Mouse (Mus musculus) midbrain, postnatal 0 days (tissue): ENCODE data around the gene Flcn. TPM values are rescaled to one million over a fixed set of nuclear protein-coding genes. Genes with fewer than 3 reads are reported as not detected.

ENCODE experiments used
- ATAC-seq: fragments of 200-750 bp; cut with Nextera tagmentation; 2 replicates; pipeline ENCODE4 v1.8.0; 2017; ENCODE audit warnings: moderate number of reproducible peaks, mild to moderate bottlenecking, moderate TSS enrichment, moderate library complexity; ENCODE audit not compliant: low FRiP score
- DNase-seq: peaks from one replicate; pipeline ENCODE4 v3.0.0-alpha.2; 2015; ENCODE audit warnings: low spot score
- H3K27ac ChIP-seq: fragments of 300-500 bp; sonication (generic); 2 replicates; pipeline ENCODE4 v1.5.1; 2014; ENCODE audit warnings: low read depth, mild to moderate bottlenecking, low read length, mixed read lengths
- H3K27me3 ChIP-seq: fragments of 300-500 bp; sonication (generic); 2 replicates; pipeline ENCODE4 v1.6.1; 2014; ENCODE audit warnings: low read length, control low read depth, mixed read lengths; ENCODE audit not compliant: insufficient read depth
- H3K36me3 ChIP-seq: fragments of 300-500 bp; sonication (generic); 2 replicates; pipeline ENCODE4 v1.6.1; 2014; ENCODE audit warnings: low read length, control low read depth, mixed read lengths; ENCODE audit not compliant: insufficient read depth
- H3K4me1 ChIP-seq: fragments of 300-500 bp; sonication (generic); 2 replicates; pipeline ENCODE4 v1.6.1; 2014; ENCODE audit warnings: mild to moderate bottlenecking, control low read depth, antibody characterized with exemption, low read length, mixed read lengths; ENCODE audit not compliant: insufficient read depth
- H3K4me2 ChIP-seq: fragments of 300-500 bp; sonication (generic); 2 replicates; pipeline ENCODE4 v1.6.1; 2014; ENCODE audit warnings: low read depth, mild to moderate bottlenecking, low read length, mixed read lengths; ENCODE audit not compliant: poor library complexity, severe bottlenecking
- H3K4me3 ChIP-seq: fragments of 300-500 bp; sonication (generic); 2 replicates; pipeline ENCODE4 v1.5.1; 2014; ENCODE audit warnings: low read depth, mild to moderate bottlenecking, low read length, moderate library complexity
- H3K9ac ChIP-seq: fragments of 300-500 bp; sonication (generic); replicated peaks from 2 replicates; pipeline ENCODE4 v1.6.1; 2014; ENCODE audit warnings: mild to moderate bottlenecking, low read length, moderate library complexity, mixed read lengths; ENCODE audit not compliant: poor library complexity, severe bottlenecking
- H3K9me3 ChIP-seq: fragments of 300-500 bp; sonication (generic); 2 replicates; pipeline ENCODE4 v1.6.1; 2016; ENCODE audit warnings: low read length, control low read depth
- CTCF ChIP-seq: IDR thresholded peaks from 2 replicates; pipeline ENCODE4 v1.5.1; 2016; ENCODE audit warnings: antibody characterized with exemption, mild to moderate bottlenecking
- WGBS: fragments of 180-500 bp; shearing (Covaris S2); extraction: QIAGEN DNeasy Blood & Tissue Kit; methylation state at CpG from one replicate; pipeline ENCODE4 v1.1.7; 2014; 5-methylcytosine and 5-hydroxymethylcytosine counted together
- polyA plus RNA-seq: library from polyadenylated mRNA; unstranded; fragments of >200 nt; fragmentation: Nextera tagmentation; extraction: Ambion mirVana; gene quantifications from 2 replicates; pipeline ENCODE4 v1.2.1, GENCODE M21; 2015
- total RNA-seq: library from RNA; depleted of rRNA; stranded (reverse); fragments of >200 nt; gene quantifications from 2 replicates; pipeline ENCODE4 v1.2.3, GENCODE M21; 2014

The Flcn gene
- total and polyA plus RNA-seq, 2 experiments from 2014 or later = 31.0 to 44.0 TPM

GRCm38 (mm10) chr11:59803516-59803915 lies 6.3 kb downstream of the Flcn start:
- ATAC-seq = no peak
- no peak for TF ChIP-seq CTCF
- H3K36me3 ChIP-seq = peaks cover 79% of the 10 kb centered on the region

GRCm38 (mm10) chr11:59801881-59802280 lies 7.9 kb downstream of the Flcn start:
- no peak overlapping the region for H3K4me3 ChIP-seq
- no peak for TF ChIP-seq CTCF
- H3K9me3 ChIP-seq = no peaks in the 10 kb centered on the region
- WGBS = 96% methylated on average over 8 of the region's 8 CpGs
- no peak overlapping the region for H3K4me2 ChIP-seq
- peaks cover 85% of the 10 kb centered on the region for H3K36me3 ChIP-seq
- no peak overlapping the region for H3K27ac ChIP-seq
- H3K4me1 ChIP-seq = no peaks in the 10 kb centered on the region
- H3K9ac ChIP-seq = no peak overlapping the region
- no peaks in the 10 kb centered on the region for H3K27me3 ChIP-seq
- ATAC-seq = no peak
- DNase-seq = no peak

More at GRCm38 (mm10) chr11:59803516-59803915, 6.3 kb downstream of the Flcn start:
- no peak for DNase-seq
- no peaks in the 10 kb centered on the region for H3K9me3 ChIP-seq
- 94% methylated on average over 14 of the region's 14 CpGs for WGBS
- H3K27me3 ChIP-seq = no peaks in the 10 kb centered on the region
- no peak overlapping the region for H3K4me3 ChIP-seq
- H3K9ac ChIP-seq = no peak overlapping the region
- H3K4me1 ChIP-seq = peaks cover 2% of the 10 kb centered on the region; the same call in 1 of the 2 replicates
- no peak overlapping the region for H3K27ac ChIP-seq
- H3K4me2 ChIP-seq = no peak overlapping the region

GRCm38 (mm10) chr11:59800412-59800811 lies 9.4 kb downstream of the Flcn start:
- Histone ChIP-seq H3K4me3 (no peak overlapping the region), H3K9me3 (no peaks in the 10 kb centered on the region), H3K36me3 (peaks cover 83% of the 10 kb centered on the region), H3K27ac (no peak overlapping the region), H3K27me3 (no peaks in the 10 kb centered on the region), H3K9ac (no peak overlapping the region), H3K4me1 (no peaks in the 10 kb centered on the region), H3K4me2 (no peak overlapping the region)
- ATAC-seq (no peak), DNase-seq (no peak)
- WGBS = 96% methylated on average over 10 of the region's 10 CpGs
- TF ChIP-seq CTCF = peak; percentile 26; the same call in 1 of the 2 replicates

- DNase-seq (no peak), ATAC-seq (no peak)
- no peak for TF ChIP-seq CTCF
- no peaks in the 10 kb centered on the region for H3K27me3 ChIP-seq
- no peak overlapping the region for H3K4me3 ChIP-seq
- 93% methylated on average over 6 of the region's 6 CpGs for WGBS
- H3K9me3 ChIP-seq = no peaks in the 10 kb centered on the region
- no peak overlapping the region for H3K9ac ChIP-seq
- peaks cover 60% of the 10 kb centered on the region for H3K36me3 ChIP-seq
- no peak overlapping the region for H3K27ac ChIP-seq
- no peak overlapping the region for H3K4me2 ChIP-seq
- no peaks in the 10 kb centered on the region for H3K4me1 ChIP-seq
Observed at GRCm38 (mm10) chr11:59793390-59793789, 16.4 kb downstream of the Flcn start.

GRCm38 (mm10) chr11:59789311-59789710 lies 20.5 kb downstream of the Flcn start:
- H3K4me1 ChIP-seq = 0 out of 2 replicates have a peak, but pooled peaks cover 2% of the 10 kb centered on the region
- no peak overlapping the region for H3K4me2 ChIP-seq
- H3K36me3 ChIP-seq = peaks cover 25% of the 10 kb centered on the region
- ATAC-seq (no peak), DNase-seq (no peak)
- H3K9ac ChIP-seq = no peak overlapping the region
- no peak overlapping the region for H3K27ac ChIP-seq
- H3K27me3 ChIP-seq = no peaks in the 10 kb centered on the region
- no peaks in the 10 kb centered on the region for H3K9me3 ChIP-seq
- TF ChIP-seq CTCF = no peak
- no peak overlapping the region for H3K4me3 ChIP-seq
- WGBS = 100% methylated on average over 1 of the region's 1 CpGs

GRCm38 (mm10) chr11:59787199-59787781 lies 22.5 kb downstream of the Flcn start, which contains the start of gene Pld6:
Pld6 (minus strand) TSS chr11:59787645.
- H3K36me3 ChIP-seq = peaks cover 6% of the 10 kb centered on the region
- ATAC-seq (peak; percentile 77), DNase-seq (peak; percentile 58)
- WGBS = 2% methylated on average over 50 of the region's 51 CpGs
- peak within 1 kb of the TSS; percentile 27; the same call in 1 of the 2 replicates for H3K27ac ChIP-seq
- H3K4me2 ChIP-seq = peak within 1 kb of the TSS; percentile 86
- H3K4me1 ChIP-seq = 0 out of 2 replicates have a peak, but pooled peaks cover 2% of the 10 kb centered on the region
- H3K9ac ChIP-seq = peak within 1 kb of the TSS; percentile 62
- peak within 1 kb of the TSS; percentile 48 for H3K4me3 ChIP-seq
- H3K27me3 ChIP-seq = no peaks in the 10 kb centered on the region
- no peaks in the 10 kb centered on the region for H3K9me3 ChIP-seq
- no peak for TF ChIP-seq CTCF
